Mouse (Mus musculus): Measurements from ENCODE around the gene Qtrt2.

Gene Qtrt2

GRCm38 (mm10) chr16:43816321-43816720, 110.3 kb downstream of the Qtrt2 start:
- no peak for DNase-seq (ENCODE audit: low spot score)

- no peak for DNase-seq (ENCODE audit: low spot score)
These were observed 112.0 kb downstream of the Qtrt2 start for GRCm38 (mm10) chr16:43814644-43815043.

Data from lung, postnatal 25 days (tissue).